Mouse (Mus musculus) brain, embryonic 14.5 days (tissue): ENCODE results near the gene Mrs2.

Experiments used
- CTCF ChIP-seq: fragments of 200-500 bp; IDR thresholded peaks from 2 replicates; pipeline ENCODE4 v1.5.1; 2012; ENCODE audit warnings: inconsistent platforms, mild to moderate bottlenecking, moderate library complexity, borderline replicate concordance; ENCODE audit not compliant: insufficient read depth, insufficient read length; ENCODE audit errors: extremely low read depth
- POLR2A ChIP-seq: fragments of 200-500 bp; IDR thresholded peaks from 2 replicates; pipeline ENCODE4 v1.6.1; 2012; ENCODE audit warnings: mild to moderate bottlenecking, inconsistent platforms, borderline replicate concordance; ENCODE audit not compliant: poor library complexity, insufficient read depth, insufficient read length, severe bottlenecking; ENCODE audit errors: extremely low read depth

GRCm38 (mm10) chr13:24943303-24943702 lies 76.9 kb downstream of the Mrs2 start:
- TF ChIP-seq CTCF (no peak), POLR2A (no peak)
